Mouse (Mus musculus) T-helper 17 cell (primary cell): Measurements from ENCODE around the gene Phb2.

Experiments
- in situ Hi-C, 2 experiments: fragments of 300-600 bp; cut with MboI, MseI; formaldehyde crosslinking; loops; 1 replicate in 1 of 2; 2 replicates in 1 of 2; pipeline ENCODE4 v1.15.1; 2025; ENCODE audit warnings: high pct_unique_total_duplicates in 2 of 2

The Phb2 gene

GRCm38 (mm10) chr6:124690517-124690916, 21.6 kb upstream of the Phb2 start:
- in situ Hi-C loops: no loop called here

- in situ Hi-C loops: no loop called here
These were observed 18.7 kb upstream of the Phb2 start for GRCm38 (mm10) chr6:124693243-124693981.

GRCm38 (mm10) chr6:124694166-124694955, 17.8 kb upstream of the Phb2 start:
- in situ Hi-C loops: no loop called here

GRCm38 (mm10) chr6:124696441-124697150, 15.5 kb upstream of the Phb2 start:
- in situ Hi-C loops: no loop called here

GRCm38 (mm10) chr6:124698751-124699150, 13.4 kb upstream of the Phb2 start:
- in situ Hi-C loops: no loop called here

GRCm38 (mm10) chr6:124699366-124699765, 12.8 kb upstream of the Phb2 start:
- in situ Hi-C loops: no loop called here

GRCm38 (mm10) chr6:124699962-124700610, 12.1 kb upstream of the Phb2 start:
- in situ Hi-C loops: no loop called here

GRCm38 (mm10) chr6:124701338-124701737, 10.8 kb upstream of the Phb2 start:
- in situ Hi-C loops: no loop called here

- in situ Hi-C loops: no loop called here
These were observed 9.9 kb upstream of the Phb2 start for GRCm38 (mm10) chr6:124702102-124702783.

GRCm38 (mm10) chr6:124702784-124703103, 9.4 kb upstream of the Phb2 start:
- in situ Hi-C loops: no loop called here

- in situ Hi-C loops: no loop called here
These were observed 8.3 kb upstream of the Phb2 start for GRCm38 (mm10) chr6:124703789-124704188.

GRCm38 (mm10) chr6:124704417-124704816, 7.7 kb upstream of the Phb2 start:
- in situ Hi-C loops: no loop called here

- in situ Hi-C loops: no loop called here
These were observed 6.0 kb upstream of the Phb2 start for GRCm38 (mm10) chr6:124706061-124706627.

GRCm38 (mm10) chr6:124708289-124708889, 3.7 kb upstream of the Phb2 start:
- in situ Hi-C loops: no loop called here

- in situ Hi-C loops: loop anchor here in 1 of 2 experiments (5.0 kb wide), 1 partner anchor 44 kb away; the partner anchor contains the start of genes Atn1 and Gm45234
These were observed 782 bp downstream of the Phb2 start for GRCm38 (mm10) chr6:124712918-124713317.

- in situ Hi-C loops: loop anchor here in 1 of 2 experiments (5.0 kb wide), 1 partner anchor 45 kb away; no protein-coding TSS in a partner anchor
These were observed 4.8 kb downstream of the Phb2 start for GRCm38 (mm10) chr6:124716864-124717490.

GRCm38 (mm10) chr6:124717968-124718367, 5.8 kb downstream of the Phb2 start:
- in situ Hi-C loops: loop anchor here in 1 of 2 experiments (5.0 kb wide), 1 partner anchor 44 kb away; no protein-coding TSS in a partner anchor

GRCm38 (mm10) chr6:124718703-124719102, 6.6 kb downstream of the Phb2 start:
- in situ Hi-C loops: loop anchor here in 1 of 2 experiments (5.0 kb wide), 1 partner anchor 44 kb away; no protein-coding TSS in a partner anchor

- in situ Hi-C loops: loop anchor here in 1 of 2 experiments (5.0 kb wide), 1 partner anchor 43 kb away; no protein-coding TSS in a partner anchor
These were observed 7.3 kb downstream of the Phb2 start for GRCm38 (mm10) chr6:124719354-124719978.
